7 mouse cellular contexts compared by ENCODE assay signal in genomic region chr7:30805924-30806323, GRCm38 (mm10). TPM values are rescaled to one million over a fixed set of nuclear protein-coding genes. Genes with fewer than 3 reads are reported as not detected.
DNase-seq lines count a peak whose midpoint lies in the region; TF ChIP-seq lines count a peak whose summit lies in the region.

No protein-coding gene starts in this region.

- intact Hi-C loops in left cerebral cortex, adult 2 months (cut with DNase I) = no loop called here
- intact Hi-C loops in left cerebral cortex, postnatal 36 days (cut with DNase I) = no loop called here

- WGBS in liver, adult 2 months = 55% methylated on average over 6 of the region's 6 CpGs

- H3K27me3 ChIP-seq in liver, adult 2 months (ENCODE audit: control insufficient read depth, insufficient read depth, low read length) = no peaks in the 10 kb centered on the region

- TF ChIP-seq CTCF in left cerebral cortex, adult 2 months (IDR thresholded peaks at IDR 0.05) = peak; percentile 41
- TF ChIP-seq CTCF in liver, adult 2 months (IDR thresholded peaks at IDR 0.05; ENCODE audit: low read depth, low read length) = peak; percentile 77

- H3K36me3 ChIP-seq in liver, adult 2 months (ENCODE audit: control insufficient read depth, insufficient read depth, low read length) = no peaks in the 10 kb centered on the region

- DNase-seq in left cerebral cortex, adult 2 months (ENCODE audit: extremely low spot score in 1 of 2, low spot score in 2 of 2) = no peak
- no peak for DNase-seq in left cerebral cortex, postnatal 36 days (ENCODE audit: low spot score in 2 of 2)
- peak; percentile 77 for DNase-seq in adrenal gland, postnatal 25 days
- DNase-seq in liver, adult 2 months (ENCODE audit: extremely low read depth, low read depth, low spot score) = peak; percentile 33
- DNase-seq in spleen, adult 18-20 months = peak; percentile 64 to 78
- DNase-seq in urinary bladder, adult 18-20 months (ENCODE audit: low spot score in 2 of 2) = no peak
- no peak for DNase-seq in cerebellum, adult 11-12 months

- no peak overlapping the region for H3K9ac ChIP-seq in liver, adult 2 months (ENCODE audit: low read depth, low read length)

- TF ChIP-seq POLR2A in liver, adult 2 months (IDR thresholded peaks at IDR 0.05; ENCODE audit: extremely low read depth, insufficient read depth, low read length) = no peak

- no peaks in the 10 kb centered on the region for H3K4me1 ChIP-seq in liver, adult 2 months (ENCODE audit: control insufficient read depth, insufficient read depth, low read length)

- no peaks in the 10 kb centered on the region for H3K79me2 ChIP-seq in liver, adult 2 months (ENCODE audit: control insufficient read depth, insufficient read depth, low read length)

- H3K27ac ChIP-seq in left cerebral cortex, adult 2 months = no peak overlapping the region
- no peak overlapping the region for H3K27ac ChIP-seq in liver, adult 2 months (replicated peaks; ENCODE audit: insufficient read depth, low read depth, low read length)

- H3K4me3 ChIP-seq in left cerebral cortex, adult 2 months = no peak overlapping the region
- H3K4me3 ChIP-seq in liver, adult 2 months (ENCODE audit: insufficient read depth, low read depth, low read length) = no peak overlapping the region

RNA-seq across cellular contexts. Expression of gene Ffar2, which starts 17.7 kb away (rescaled TPM):
- total RNA-seq in left cerebral cortex, adult 2 months (2021) = not detected
- total RNA-seq in left cerebral cortex, postnatal 36 days (2021) = not detected
- total RNA-seq in adrenal gland, postnatal 25 days (2021) = 0.52 TPM in 1 of 2 replicates, not detected in the other
- 0.09 and 0.13 TPM in 2 replicates for total RNA-seq in liver, adult 2 months (2014; rRNA removed)
- 0.04 TPM in 1 of 2 replicates, not detected in the other for polyA plus RNA-seq in liver, adult 2 months (2012; rRNA removed)

RNA-seq across cellular contexts. Expression of gene Krtdap, which starts 18.2 kb away (rescaled TPM):
- not detected for total RNA-seq in left cerebral cortex, adult 2 months (2021)
- total RNA-seq in left cerebral cortex, postnatal 36 days (2021) = not detected
- not detected in 2 replicates for total RNA-seq in adrenal gland, postnatal 25 days (2021)
- not detected in 2 replicates for total RNA-seq in liver, adult 2 months (2014; rRNA removed)
- polyA plus RNA-seq in liver, adult 2 months (2012; rRNA removed) = not detected in 2 replicates

RNA-seq across cellular contexts. Expression of gene Dmkn, which starts 42.4 kb away (rescaled TPM):
- 1 to 10 TPM; 1.9 to 2.1 TPM for total RNA-seq in left cerebral cortex, adult 2 months (2021)
- 1 to 10 TPM; 2.6 to 3.6 TPM for total RNA-seq in left cerebral cortex, postnatal 36 days (2021)
- 1.4 and 2.6 TPM in 2 replicates for total RNA-seq in adrenal gland, postnatal 25 days (2021)
- total RNA-seq in liver, adult 2 months (2014; rRNA removed) = not detected in 2 replicates
- 0.44 TPM in 1 of 2 replicates, not detected in the other for polyA plus RNA-seq in liver, adult 2 months (2012; rRNA removed)

RNA-seq across cellular contexts. Expression of gene Ffar3, which starts 50.1 kb away (rescaled TPM):
- not detected for total RNA-seq in left cerebral cortex, adult 2 months (2021)
- total RNA-seq in left cerebral cortex, postnatal 36 days (2021) = not detected
- total RNA-seq in adrenal gland, postnatal 25 days (2021) = 0.70 TPM in 1 of 2 replicates, not detected in the other
- total RNA-seq in liver, adult 2 months (2014; rRNA removed) = not detected in 2 replicates
- polyA plus RNA-seq in liver, adult 2 months (2012; rRNA removed) = not detected in 2 replicates

RNA-seq across cellular contexts. Expression of gene Sbsn, which starts 54.7 kb away (rescaled TPM):
- total RNA-seq in left cerebral cortex, adult 2 months (2021) = 1 to 10 TPM; 7.8 to 8.7 TPM
- 1 to 10 TPM; 5.5 to 7.9 TPM for total RNA-seq in left cerebral cortex, postnatal 36 days (2021)
- 310 and 338 TPM in 2 replicates for total RNA-seq in adrenal gland, postnatal 25 days (2021)
- 0.46 and 0.60 TPM in 2 replicates for total RNA-seq in liver, adult 2 months (2014; rRNA removed)
- 0.33 and 0.41 TPM in 2 replicates for polyA plus RNA-seq in liver, adult 2 months (2012; rRNA removed)

Comparison
In these comparisons a context has a peak if more than half of its experiments do, and no peak if none do; other contexts are left out.
1. DNase-seq: peak in adrenal gland, postnatal 25 days (single experiment), liver, adult 2 months (single experiment) and spleen, adult 18-20 months (2 of 2); none in left cerebral cortex, adult 2 months (0 of 2), left cerebral cortex, postnatal 36 days (0 of 2), urinary bladder, adult 18-20 months (0 of 2) and cerebellum, adult 11-12 months (single experiment).